Mouse (Mus musculus) MEL (cell line): ENCODE results near the gene Ctsd. TPM values are rescaled to one million over a fixed set of nuclear protein-coding genes. Genes with fewer than 3 reads are reported as not detected.

Experiments
- DNase-seq: peaks from one replicate; pipeline ENCODE4 v3.0.0; 2011; ENCODE audit warnings: low read depth, low spot score
- H3K27ac ChIP-seq: 2 replicates; pipeline ENCODE4 v1.5.1; 2012; ENCODE audit warnings: low read depth, mild to moderate bottlenecking, control low read depth, low read length, moderate library complexity; ENCODE audit not compliant: control insufficient read depth
- H3K27me3 ChIP-seq, 2 experiments: fragments of 150-350 bp in 1 of 2; sonication (generic) in 1 of 2; 2 replicates each; pipeline ENCODE4 v1.6.1; 2012; ENCODE audit warnings: low read length in 2 of 2, mild to moderate bottlenecking in 2 of 2, improper control_type of control experiment in 1 of 2, moderate library complexity in 1 of 2; ENCODE audit not compliant: insufficient read depth in 2 of 2, control insufficient read depth in 1 of 2
- H3K36me3 ChIP-seq, 2 experiments: 2 replicates each; pipeline ENCODE4 v1.6.1; 2012 to 2014; ENCODE audit warnings: low read length in 2 of 2, improper control_type of control experiment in 1 of 2, inconsistent platforms in 1 of 2, mild to moderate bottlenecking in 1 of 2; ENCODE audit not compliant: insufficient read depth in 2 of 2, control insufficient read depth in 1 of 2
- H3K4me1 ChIP-seq, 2 experiments: fragments of 150-350 bp in 1 of 2; sonication (generic) in 1 of 2; 2 replicates each; pipeline ENCODE4 v1.6.1; 2012; ENCODE audit warnings: low read length in 2 of 2, improper control_type of control experiment in 1 of 2, mild to moderate bottlenecking in 1 of 2; ENCODE audit not compliant: insufficient read depth in 2 of 2, control insufficient read depth in 1 of 2
- H3K4me3 ChIP-seq, 2 experiments: fragments of 150-350 bp in 1 of 2; sonication (generic) in 1 of 2; 2 replicates each; pipeline ENCODE4 v1.5.1; 2012; ENCODE audit warnings: low read depth in 2 of 2, low read length in 2 of 2, mild to moderate bottlenecking in 2 of 2, moderate library complexity in 2 of 2, control low read depth in 1 of 2, improper control_type of control experiment in 1 of 2; ENCODE audit not compliant: control insufficient read depth in 1 of 2, insufficient read depth in 1 of 2
- H3K79me2 ChIP-seq: 2 replicates; pipeline ENCODE4 v1.6.1; 2012; ENCODE audit warnings: mild to moderate bottlenecking, low read length, moderate library complexity; ENCODE audit not compliant: control insufficient read depth, poor library complexity, insufficient read depth
- H3K9ac ChIP-seq: 2 replicates; pipeline ENCODE4 v1.6.1; 2012; ENCODE audit warnings: low read depth, mild to moderate bottlenecking, control low read depth, low read length, moderate library complexity; ENCODE audit not compliant: control insufficient read depth, poor library complexity, severe bottlenecking
- H3K9me3 ChIP-seq: fragments of 150-350 bp; sonication (generic); replicated peaks from 2 replicates; pipeline ENCODE4 v1.6.1; 2012; ENCODE audit warnings: mild to moderate bottlenecking, low read length, improper control_type of control experiment, moderate library complexity; ENCODE audit not compliant: insufficient read depth
- ELF1 ChIP-seq: IDR thresholded peaks from 2 replicates; pipeline ENCODE4 v1.6.1; 2014; ENCODE audit warnings: low read depth, mild to moderate bottlenecking, inconsistent platforms, low read length, improper control_type of control experiment, moderate library complexity
- GABPA ChIP-seq: IDR thresholded peaks from 2 replicates; pipeline ENCODE4 v1.6.1; 2012; ENCODE audit warnings: low read depth, mild to moderate bottlenecking, inconsistent platforms, low read length, improper control_type of control experiment, moderate library complexity
- GATA1 ChIP-seq: IDR thresholded peaks from 2 replicates; pipeline ENCODE4 v1.6.1; 2011; ENCODE audit warnings: low read depth, low read length, improper control_type of control experiment
- HCFC1 ChIP-seq: IDR thresholded peaks from 2 replicates; pipeline ENCODE4 v1.6.1; 2012; ENCODE audit warnings: low read depth, mild to moderate bottlenecking, inconsistent platforms, low read length, improper control_type of control experiment, moderate library complexity
- MAFK ChIP-seq: IDR thresholded peaks from 2 replicates; pipeline ENCODE4 v1.6.1; 2011; ENCODE audit warnings: low read depth, mild to moderate bottlenecking, low read length, improper control_type of control experiment, borderline replicate concordance
- MEF2A ChIP-seq: IDR thresholded peaks from 2 replicates; pipeline ENCODE4 v1.6.1; 2014; ENCODE audit warnings: low read depth, mild to moderate bottlenecking, inconsistent platforms, low read length, improper control_type of control experiment; ENCODE audit not compliant: poor library complexity, insufficient replicate concordance, severe bottlenecking; ENCODE audit errors: extremely low read depth
- MXI1 ChIP-seq: IDR thresholded peaks from 2 replicates; pipeline ENCODE4 v1.6.1; 2011; ENCODE audit warnings: mild to moderate bottlenecking, low read depth, low read length, improper control_type of control experiment
- MYB ChIP-seq: IDR thresholded peaks from 2 replicates; pipeline ENCODE4 v1.6.1; 2011; ENCODE audit warnings: mild to moderate bottlenecking, low read depth, low read length, improper control_type of control experiment
- MYC ChIP-seq: IDR thresholded peaks from 2 replicates; pipeline ENCODE4 v1.6.1; 2011; ENCODE audit warnings: low read depth, mild to moderate bottlenecking, low read length, improper control_type of control experiment, moderate library complexity
- NELFE ChIP-seq: IDR thresholded peaks from 2 replicates; pipeline ENCODE4 v1.6.1; 2011; ENCODE audit warnings: low read depth, low read length, improper control_type of control experiment
- NRF1 ChIP-seq: IDR thresholded peaks from 2 replicates; pipeline ENCODE4 v1.6.1; 2014; ENCODE audit warnings: low read depth, mild to moderate bottlenecking, inconsistent platforms, low read length, improper control_type of control experiment, moderate library complexity; ENCODE audit not compliant: poor library complexity, insufficient read depth, severe bottlenecking
- POLR2AphosphoS5 ChIP-seq: IDR thresholded peaks from 2 replicates; pipeline ENCODE4 v1.6.1; 2012; ENCODE audit warnings: low read depth, borderline replicate concordance, mild to moderate bottlenecking, inconsistent platforms, low read length, moderate library complexity, mixed read lengths
- RAD21 ChIP-seq: IDR thresholded peaks from 2 replicates; pipeline ENCODE4 v1.6.1; 2011; ENCODE audit warnings: mild to moderate bottlenecking, low read depth, low read length, improper control_type of control experiment
- SIN3A ChIP-seq: IDR thresholded peaks from 2 replicates; pipeline ENCODE4 v1.6.1; 2012; ENCODE audit warnings: low read length, improper control_type of control experiment, inconsistent platforms
- SMC3 ChIP-seq: IDR thresholded peaks from 2 replicates; pipeline ENCODE4 v1.6.1; 2011; ENCODE audit warnings: low read depth, low read length, improper control_type of control experiment
- TBP ChIP-seq: IDR thresholded peaks from 2 replicates; pipeline ENCODE4 v1.8.0; 2011; ENCODE audit warnings: low read depth, low read length, improper control_type of control experiment
- TCF12 ChIP-seq: IDR thresholded peaks from 2 replicates; pipeline ENCODE4 v1.6.1; 2014; ENCODE audit warnings: low read depth, mild to moderate bottlenecking, inconsistent platforms, low read length, improper control_type of control experiment, moderate library complexity
- UBTF ChIP-seq: IDR thresholded peaks from 2 replicates; pipeline ENCODE4 v1.6.1; 2012; ENCODE audit warnings: low read depth, mild to moderate bottlenecking, inconsistent platforms, low read length, improper control_type of control experiment, moderate library complexity, borderline replicate concordance; ENCODE audit not compliant: insufficient read depth
- ZC3H11A ChIP-seq: IDR thresholded peaks from 2 replicates; pipeline ENCODE4 v1.6.1; 2012; ENCODE audit warnings: low read depth, mild to moderate bottlenecking, inconsistent platforms, low read length, improper control_type of control experiment
- ZKSCAN1 ChIP-seq: IDR thresholded peaks from 2 replicates; pipeline ENCODE4 v1.6.1; 2012; ENCODE audit warnings: low read depth, mild to moderate bottlenecking, inconsistent platforms, low read length, improper control_type of control experiment, moderate library complexity
- polyA plus RNA-seq, 2 experiments: library from polyadenylated mRNA; stranded (reverse) in 1 of 2; unstranded in 1 of 2; fragments of >175 nt in 1 of 2; fragments of >200 nt in 1 of 2; gene quantifications; 2 replicates each; pipeline versions ENCODE4 v1.2.1 to v1.2.4; 2012; ENCODE audit warnings: low replicate concordance in 2 of 2, low read depth in 1 of 2; ENCODE audit not compliant: insufficient read length in 2 of 2, insufficient read depth in 1 of 2, missing spikeins in 1 of 2
- total RNA-seq: library from RNA; depleted of rRNA; stranded (reverse); fragments of 300-350 nt; gene quantifications from 2 replicates; pipeline ENCODE4 v1.2.3, GENCODE M21; 2012

The Ctsd gene
- total and polyA plus RNA-seq, 3 experiments = 89.3 to 179 (median 115) TPM

DNA sequence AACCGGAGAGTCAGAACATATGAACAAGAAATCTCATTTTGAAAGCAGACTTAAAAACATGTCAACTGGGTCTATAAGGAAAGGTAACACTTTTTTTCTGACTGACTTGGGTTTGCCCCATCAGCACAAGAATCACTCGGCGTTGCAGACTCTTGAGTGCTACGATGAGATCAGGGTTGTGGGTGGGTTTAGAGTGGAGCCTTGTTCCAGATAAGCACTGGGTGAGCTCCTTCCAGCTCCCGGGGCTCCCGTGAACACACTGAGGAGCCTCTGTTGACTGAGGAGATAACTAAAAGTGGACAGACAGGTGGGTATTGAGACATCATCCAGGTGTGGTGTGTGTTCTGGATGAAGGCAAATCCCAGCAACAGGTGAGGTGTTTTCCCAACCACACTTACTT lies 25.4 kb upstream of the Ctsd start:
- no peak for DNase-seq
- Histone ChIP-seq H3K79me2 (no peaks in the 10 kb centered on the region), H3K4me1 (peaks cover 0 to 12% of the 10 kb centered on the region in 2 experiments; a peak in 1 of 4 replicates), H3K36me3 (peaks cover 0 to 2% of the 10 kb centered on the region in 2 experiments; a peak in 1 of 4 replicates), H3K27ac (no peak overlapping the region), H3K4me3 (no peak overlapping the region), H3K9ac (no peak overlapping the region), H3K27me3 (no peaks in the 10 kb centered on the region), H3K9me3 (no peaks in the 10 kb centered on the region)
- TF ChIP-seq SMC3 (no peak), MYC (no peak), MYB (no peak), TCF12 (no peak), NRF1 (no peak), RAD21 (no peak), MAFK (no peak), GABPA (no peak), GATA1 (no peak), UBTF (no peak), TBP (no peak), ZKSCAN1 (no peak)

DNA sequence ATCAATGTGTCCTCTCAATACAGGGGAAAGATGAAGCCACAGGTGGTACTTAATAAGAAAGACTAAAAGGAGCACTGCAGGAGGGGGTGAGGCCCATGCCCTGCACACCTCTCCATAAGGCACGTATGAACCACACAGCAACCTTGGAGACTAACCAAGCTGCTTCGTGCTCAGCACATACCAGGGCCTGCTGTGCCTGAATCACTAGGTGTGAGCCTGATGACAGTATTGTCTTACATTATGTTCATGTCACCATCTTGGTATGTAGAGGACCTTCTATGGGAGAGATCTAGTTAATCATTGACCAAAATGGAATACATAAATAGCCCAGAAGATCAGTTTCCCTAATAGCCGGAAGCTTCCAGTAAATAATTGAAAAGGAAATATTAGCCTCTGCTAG lies 21.8 kb upstream of the Ctsd start:
- H3K9me3 ChIP-seq = no peaks in the 10 kb centered on the region

More for the DNA sequence above, 21.8 kb upstream of the Ctsd start:
- no peak overlapping the region for H3K9ac ChIP-seq
- no peaks in the 10 kb centered on the region for H3K79me2 ChIP-seq
- no peak overlapping the region for H3K4me3 ChIP-seq
- peaks cover 0 to 11% of the 10 kb centered on the region in 2 experiments; a peak in 1 of 4 replicates for H3K4me1 ChIP-seq
- no peak overlapping the region for H3K27ac ChIP-seq
- no peaks in the 10 kb centered on the region for H3K27me3 ChIP-seq
- DNase-seq = no peak
- TF ChIP-seq ZKSCAN1 (no peak), NELFE (no peak), MYC (no peak), NRF1 (no peak), ELF1 (no peak), SIN3A (no peak), MXI1 (no peak), TCF12 (no peak), ZC3H11A (no peak), MEF2A (no peak), HCFC1 (no peak), POLR2AphosphoS5 (no peak)
- H3K36me3 ChIP-seq = 0 out of 4 replicates have a peak, but pooled peaks cover 0 to 2% of the 10 kb centered on the region in 2 experiments
